Mouse (Mus musculus) lung, postnatal 0 days (tissue): ENCODE measurements at regions not wholly inside any gene's neighbourhood (a gene's known extent, or its start where the extent isn't known, plus 50 kb on each side); places are given as distances from the start of the nearest gene placed in this dataset.

ENCODE experiments used
- ATAC-seq: fragments of 200-750 bp; cut with Nextera tagmentation; 2 replicates; pipeline ENCODE4 v1.8.0; 2017; ENCODE audit warnings: moderate library complexity
- DNase-seq: peaks from one replicate; pipeline ENCODE4 v3.0.0-alpha.2; 2016; ENCODE audit warnings: low spot score
- H3K27ac ChIP-seq: fragments of 300-500 bp; sonication (generic); 2 replicates; pipeline ENCODE4 v1.5.1; 2014; ENCODE audit warnings: antibody characterized with exemption, mild to moderate bottlenecking, low read length, mixed read lengths
- H3K27me3 ChIP-seq: fragments of 300-500 bp; sonication (generic); replicated peaks from 2 replicates; pipeline ENCODE4 v1.6.1; 2014; ENCODE audit warnings: low read length, mixed read lengths; ENCODE audit not compliant: insufficient read depth
- H3K36me3 ChIP-seq: fragments of 300-500 bp; sonication (generic); 2 replicates; pipeline ENCODE4 v1.6.1; 2014; ENCODE audit warnings: low read length, mixed read lengths; ENCODE audit not compliant: insufficient read depth
- H3K4me1 ChIP-seq: fragments of 300-500 bp; sonication (generic); 2 replicates; pipeline ENCODE4 v1.6.1; 2014; ENCODE audit warnings: antibody characterized with exemption, low read depth, low read length, mixed read lengths; ENCODE audit not compliant: insufficient read depth
- H3K4me2 ChIP-seq: fragments of 300-500 bp; sonication (generic); replicated peaks from 2 replicates; pipeline ENCODE4 v1.6.1; 2014; ENCODE audit warnings: low read depth, mild to moderate bottlenecking, low read length, moderate library complexity, mixed read lengths
- H3K4me3 ChIP-seq: fragments of 300-500 bp; sonication (generic); 2 replicates; pipeline ENCODE4 v1.5.1; 2014; ENCODE audit warnings: low read depth, low read length
- H3K9ac ChIP-seq: fragments of 300-500 bp; sonication (generic); replicated peaks from 2 replicates; pipeline ENCODE4 v1.6.1; 2014; ENCODE audit warnings: low read depth, mild to moderate bottlenecking
- H3K9me3 ChIP-seq: fragments of 300-500 bp; sonication (generic); 2 replicates; pipeline ENCODE4 v1.6.1; 2016; ENCODE audit warnings: low read length, mixed read lengths
- CTCF ChIP-seq: IDR thresholded peaks from 2 replicates; pipeline ENCODE4 v1.5.1; 2016; ENCODE audit warnings: antibody characterized with exemption, mild to moderate bottlenecking
- EP300 ChIP-seq: IDR thresholded peaks from 2 replicates; pipeline ENCODE4 v1.6.1; 2016; ENCODE audit warnings: antibody characterized with exemption, mild to moderate bottlenecking, control low read depth
- WGBS: fragments of 180-500 bp; shearing (Covaris S2); extraction: QIAGEN DNeasy Blood & Tissue Kit; methylation state at CpG from one replicate; pipeline ENCODE4 v1.1.7; 2014; 5-methylcytosine and 5-hydroxymethylcytosine counted together

GRCm38 (mm10) chr13:91371596-91371987 is 88.5 kb upstream of the Ssbp2 start:
- no peaks in the 10 kb centered on the region for H3K27me3 ChIP-seq
- peak overlapping the region; percentile 98 for H3K27ac ChIP-seq
- peak overlapping the region; percentile 47; the same call in 1 of the 2 replicates for H3K4me3 ChIP-seq
- peaks cover 16% of the 10 kb centered on the region; the same call in 1 of the 2 replicates for H3K4me1 ChIP-seq
- 23% methylated on average over 2 of the region's 2 CpGs for WGBS
- H3K9me3 ChIP-seq: no peaks in the 10 kb centered on the region
- TF ChIP-seq EP300: no peak
- no peak for TF ChIP-seq CTCF
- ATAC-seq: no peak
- H3K9ac ChIP-seq: peak overlapping the region; percentile 65; the same call in 1 of the 2 replicates
- DNase-seq: peak; percentile 20
- peak overlapping the region; percentile 85 for H3K4me2 ChIP-seq
- H3K36me3 ChIP-seq: no peaks in the 10 kb centered on the region

GRCm38 (mm10) chr13:91372130-91372875 is 87.8 kb upstream of the Ssbp2 start:
- Histone ChIP-seq H3K4me3 (no peak overlapping the region), H3K27me3 (no peaks in the 10 kb centered on the region), H3K9ac (no peak overlapping the region), H3K9me3 (no peaks in the 10 kb centered on the region), H3K4me2 (no peak overlapping the region), H3K4me1 (peaks cover 16% of the 10 kb centered on the region; the same call in 1 of the 2 replicates), H3K27ac (peak overlapping the region; percentile 98; the same call in 1 of the 2 replicates), H3K36me3 (no peaks in the 10 kb centered on the region)
- ATAC-seq (no peak), DNase-seq (no peak)
- 53% methylated on average over 11 of the region's 11 CpGs for WGBS
- no peak for TF ChIP-seq CTCF

- H3K4me1 ChIP-seq: peaks cover 16% of the 10 kb centered on the region; the same call in 1 of the 2 replicates
- 24% methylated on average over 3 of the region's 3 CpGs for WGBS
- H3K9me3 ChIP-seq: no peaks in the 10 kb centered on the region
- H3K27me3 ChIP-seq: no peaks in the 10 kb centered on the region
- H3K4me3 ChIP-seq: no peak overlapping the region
- no peak overlapping the region for H3K4me2 ChIP-seq
- no peak overlapping the region for H3K9ac ChIP-seq
- ATAC-seq (no peak), DNase-seq (peak; percentile 69)
- no peaks in the 10 kb centered on the region for H3K36me3 ChIP-seq
- TF ChIP-seq CTCF (no peak), EP300 (no peak)
- peak overlapping the region; percentile 38; the same call in 1 of the 2 replicates for H3K27ac ChIP-seq
These were observed 85.9 kb upstream of the Ssbp2 start for GRCm38 (mm10) chr13:91374141-91374540.

- Histone ChIP-seq H3K9me3 (no peaks in the 10 kb centered on the region), H3K27ac (no peak overlapping the region), H3K9ac (no peak overlapping the region), H3K36me3 (no peaks in the 10 kb centered on the region), H3K27me3 (no peaks in the 10 kb centered on the region), H3K4me1 (peaks cover 8% of the 10 kb centered on the region; the same call in 1 of the 2 replicates), H3K4me2 (no peak overlapping the region), H3K4me3 (no peak overlapping the region)
- WGBS: 73% methylated on average over 3 of the region's 3 CpGs
- ATAC-seq (no peak), DNase-seq (no peak)
- no peak for TF ChIP-seq CTCF
- no peak for TF ChIP-seq EP300
These were observed 83.5 kb upstream of the Ssbp2 start for GRCm38 (mm10) chr13:91376556-91376955.

- Histone ChIP-seq H3K9ac (no peak overlapping the region), H3K4me1 (no peaks in the 10 kb centered on the region; the same call in 1 of the 2 replicates), H3K36me3 (no peaks in the 10 kb centered on the region), H3K9me3 (no peaks in the 10 kb centered on the region), H3K27me3 (no peaks in the 10 kb centered on the region), H3K27ac (no peak overlapping the region), H3K4me3 (no peak overlapping the region), H3K4me2 (no peak overlapping the region)
- TF ChIP-seq CTCF: no peak
- TF ChIP-seq EP300: no peak
- 94% methylated on average over 7 of the region's 7 CpGs for WGBS
- ATAC-seq: no peak
- no peak for DNase-seq
These were observed 82.7 kb upstream of the Ssbp2 start for GRCm38 (mm10) chr13:91377428-91377827.

- Histone ChIP-seq H3K27me3 (no peaks in the 10 kb centered on the region), H3K36me3 (no peaks in the 10 kb centered on the region), H3K4me1 (no peaks in the 10 kb centered on the region), H3K4me2 (no peak overlapping the region), H3K4me3 (no peak overlapping the region), H3K27ac (no peak overlapping the region), H3K9ac (no peak overlapping the region), H3K9me3 (no peaks in the 10 kb centered on the region)
- 74% methylated on average over 9 of the region's 9 CpGs for WGBS
- ATAC-seq (no peak), DNase-seq (no peak)
- no peak for TF ChIP-seq CTCF
- no peak for TF ChIP-seq EP300
These were observed 82.1 kb upstream of the Ssbp2 start for GRCm38 (mm10) chr13:91377972-91378371.
